Mouse (Mus musculus): ENCODE measurements around the gene Fgfr2. TPM values are rescaled to one million over a fixed set of nuclear protein-coding genes. Genes with fewer than 3 reads are reported as not detected.

Fgfr2 gene
- polyA plus RNA-seq, 1 experiment from 2014 or later: 86.9 TPM

GRCm38 (mm10) chr7:132842455-132842854, 280.7 kb downstream of the Fgfr2 start:
- H3K9me3 ChIP-seq (ENCODE audit: control insufficient read depth, low read length): no peaks in the 10 kb centered on the region
- DNase-seq (ENCODE audit: low spot score) (no peak), ATAC-seq (ENCODE audit: insufficient read depth, low FRiP score, low TSS enrichment) (no peak)
- 90% methylated on average over 1 of the region's 1 CpGs for WGBS
- no peaks in the 10 kb centered on the region for H3K27me3 ChIP-seq (ENCODE audit: control insufficient read depth, insufficient read depth, low read length)
- H3K36me3 ChIP-seq (ENCODE audit: control insufficient read depth, insufficient read depth, low read length): no peaks in the 10 kb centered on the region
- H3K9ac ChIP-seq (ENCODE audit: low read length): no peak overlapping the region
- H3K4me2 ChIP-seq (ENCODE audit: low read depth): no peak overlapping the region
- H3K4me1 ChIP-seq (ENCODE audit: control insufficient read depth, insufficient read depth, low read length): no peaks in the 10 kb centered on the region
- H3K4me3 ChIP-seq (ENCODE audit: low read depth, low read length): no peak overlapping the region
- H3K27ac ChIP-seq (ENCODE audit: low read depth, low read length): no peak overlapping the region

DNA sequence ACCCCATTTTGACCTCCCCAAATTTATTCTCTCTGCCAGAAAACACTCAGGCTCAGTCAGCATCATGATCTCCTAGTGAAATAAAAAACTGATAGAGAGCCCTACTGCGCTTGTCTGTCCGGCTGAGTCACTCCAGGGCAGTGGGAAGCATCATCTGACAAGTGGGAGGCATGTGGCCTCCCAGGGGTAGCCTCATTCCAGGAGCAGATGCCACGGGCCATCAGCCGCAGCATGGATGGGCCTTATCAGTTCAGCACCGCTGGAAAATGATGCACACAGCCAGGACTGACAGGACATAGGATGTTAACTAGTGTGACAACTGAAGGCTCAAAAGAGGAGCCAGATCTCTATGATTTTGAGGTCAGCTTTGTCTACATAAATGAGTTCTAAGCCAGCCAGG, 281.9 kb downstream of the Fgfr2 start:
- no peaks in the 10 kb centered on the region for H3K4me1 ChIP-seq (ENCODE audit: control insufficient read depth, insufficient read depth, low read length)
- H3K27me3 ChIP-seq (ENCODE audit: control insufficient read depth, insufficient read depth, low read length): no peaks in the 10 kb centered on the region
- no peak overlapping the region for H3K4me3 ChIP-seq (ENCODE audit: low read depth, low read length)
- ATAC-seq (ENCODE audit: insufficient read depth, low FRiP score, low TSS enrichment): no peak
- no peaks in the 10 kb centered on the region for H3K9me3 ChIP-seq (ENCODE audit: control insufficient read depth, low read length)
- no peak overlapping the region for H3K4me2 ChIP-seq (ENCODE audit: low read depth)
- 74% methylated on average over 5 of the region's 5 CpGs for WGBS
- no peaks in the 10 kb centered on the region for H3K36me3 ChIP-seq (ENCODE audit: control insufficient read depth, insufficient read depth, low read length)
- H3K9ac ChIP-seq (ENCODE audit: low read length): no peak overlapping the region
- DNase-seq (ENCODE audit: low spot score): no peak
- no peak overlapping the region for H3K27ac ChIP-seq (ENCODE audit: low read depth, low read length)

- no peak for DNase-seq (ENCODE audit: low spot score)
- ATAC-seq (ENCODE audit: insufficient read depth, low FRiP score, low TSS enrichment): no peak
- H3K9ac ChIP-seq (ENCODE audit: low read length): no peak overlapping the region
- peaks cover 3% of the 10 kb centered on the region; the same call in 1 of the 2 replicates for H3K36me3 ChIP-seq (ENCODE audit: control insufficient read depth, insufficient read depth, low read length)
- no peaks in the 10 kb centered on the region for H3K9me3 ChIP-seq (ENCODE audit: control insufficient read depth, low read length)
- WGBS: 87% methylated on average over 4 of the region's 4 CpGs
- no peaks in the 10 kb centered on the region for H3K27me3 ChIP-seq (ENCODE audit: control insufficient read depth, insufficient read depth, low read length)
- no peak overlapping the region for H3K4me3 ChIP-seq (ENCODE audit: low read depth, low read length)
- H3K27ac ChIP-seq (ENCODE audit: low read depth, low read length): no peak overlapping the region
- no peaks in the 10 kb centered on the region for H3K4me1 ChIP-seq (ENCODE audit: control insufficient read depth, insufficient read depth, low read length)
- H3K4me2 ChIP-seq (ENCODE audit: low read depth): no peak overlapping the region
These were observed 292.2 kb downstream of the Fgfr2 start for GRCm38 (mm10) chr7:132830955-132831354.

DNA sequence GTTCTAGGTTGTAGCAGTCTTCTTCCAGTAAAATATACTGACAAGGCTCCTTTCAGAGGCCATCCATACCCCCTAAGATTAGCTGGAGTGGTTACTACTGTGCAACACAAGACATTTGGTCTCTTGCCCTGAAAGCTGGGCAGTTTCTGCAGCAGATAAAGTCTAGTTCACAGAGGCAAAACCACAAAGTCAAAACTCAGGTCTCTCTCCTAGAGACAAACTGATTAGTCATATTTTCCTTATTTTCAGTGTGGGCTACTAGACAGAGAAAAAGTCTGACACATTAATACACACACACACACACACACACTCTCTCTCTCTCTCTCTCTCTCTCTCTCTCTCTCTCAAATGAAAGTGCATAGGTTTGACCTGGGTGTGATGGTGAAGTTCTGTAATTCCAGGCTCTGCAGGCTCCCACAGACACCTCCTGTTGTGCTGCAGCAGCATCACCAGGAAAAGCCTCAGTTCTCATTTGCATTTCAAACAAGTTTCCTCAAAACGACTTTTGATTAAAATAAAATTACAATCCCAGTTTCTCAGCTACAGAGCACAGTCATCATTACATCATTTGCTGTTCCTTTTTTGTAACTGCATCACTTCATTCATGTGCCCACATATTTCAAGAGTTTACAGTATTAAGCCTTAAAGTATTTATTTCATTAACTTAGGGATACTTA, 298.7 kb downstream of the Fgfr2 start:
- no peak for ATAC-seq (ENCODE audit: insufficient read depth, low FRiP score, low TSS enrichment)
- 17% methylated on average over 1 of the region's 1 CpGs for WGBS
- Histone ChIP-seq H3K9ac (ENCODE audit: low read length) (no peak overlapping the region), H3K4me3 (ENCODE audit: low read depth, low read length) (no peak overlapping the region), H3K9me3 (ENCODE audit: control insufficient read depth, low read length) (no peaks in the 10 kb centered on the region), H3K27ac (ENCODE audit: low read depth, low read length) (no peak overlapping the region), H3K36me3 (ENCODE audit: control insufficient read depth, insufficient read depth, low read length) (no peaks in the 10 kb centered on the region), H3K4me2 (ENCODE audit: low read depth) (no peak overlapping the region), H3K4me1 (ENCODE audit: control insufficient read depth, insufficient read depth, low read length) (no peaks in the 10 kb centered on the region), H3K27me3 (ENCODE audit: control insufficient read depth, insufficient read depth, low read length) (no peaks in the 10 kb centered on the region)
- no peak for DNase-seq (ENCODE audit: low spot score)

GRCm38 (mm10) chr7:132823832-132824231, 299.3 kb downstream of the Fgfr2 start:
- Histone ChIP-seq H3K36me3 (ENCODE audit: control insufficient read depth, insufficient read depth, low read length) (no peaks in the 10 kb centered on the region), H3K9ac (ENCODE audit: low read length) (no peak overlapping the region), H3K9me3 (ENCODE audit: control insufficient read depth, low read length) (no peaks in the 10 kb centered on the region), H3K4me1 (ENCODE audit: control insufficient read depth, insufficient read depth, low read length) (no peaks in the 10 kb centered on the region), H3K27ac (ENCODE audit: low read depth, low read length) (no peak overlapping the region), H3K27me3 (ENCODE audit: control insufficient read depth, insufficient read depth, low read length) (no peaks in the 10 kb centered on the region), H3K4me3 (ENCODE audit: low read depth, low read length) (no peak overlapping the region), H3K4me2 (ENCODE audit: low read depth) (no peak overlapping the region)
- ATAC-seq (ENCODE audit: insufficient read depth, low FRiP score, low TSS enrichment): no peak
- no peak for DNase-seq (ENCODE audit: low spot score)

DNA sequence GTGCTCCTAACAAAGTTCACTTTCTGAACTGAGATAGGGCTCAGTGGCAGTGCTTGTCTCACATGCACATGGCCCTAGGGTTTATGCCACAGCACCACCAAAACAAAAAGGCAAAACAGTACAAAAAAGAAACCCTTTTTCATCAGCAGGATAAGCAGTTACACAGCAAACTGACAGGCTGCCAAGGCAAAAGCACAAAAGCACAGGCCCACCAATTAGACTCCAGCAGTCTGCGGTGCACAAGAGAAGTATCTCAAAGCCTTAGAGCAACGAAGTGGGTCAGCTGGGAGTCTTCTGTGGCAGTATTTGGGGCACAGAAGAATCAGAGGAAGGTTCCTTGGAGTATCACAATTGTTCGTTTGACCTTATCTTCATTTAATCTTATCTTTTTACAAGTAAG, 302.5 kb downstream of the Fgfr2 start:
- no peaks in the 10 kb centered on the region for H3K9me3 ChIP-seq (ENCODE audit: control insufficient read depth, low read length)
- no peaks in the 10 kb centered on the region for H3K27me3 ChIP-seq (ENCODE audit: control insufficient read depth, insufficient read depth, low read length)
- ATAC-seq (ENCODE audit: insufficient read depth, low FRiP score, low TSS enrichment) (no peak), DNase-seq (ENCODE audit: low spot score) (no peak)
- 84% methylated on average over 3 of the region's 3 CpGs for WGBS
- no peaks in the 10 kb centered on the region for H3K4me1 ChIP-seq (ENCODE audit: control insufficient read depth, insufficient read depth, low read length)
- H3K4me3 ChIP-seq (ENCODE audit: low read depth, low read length): no peak overlapping the region
- no peaks in the 10 kb centered on the region for H3K36me3 ChIP-seq (ENCODE audit: control insufficient read depth, insufficient read depth, low read length)
- no peak overlapping the region for H3K9ac ChIP-seq (ENCODE audit: low read length)
- H3K27ac ChIP-seq (ENCODE audit: low read depth, low read length): no peak overlapping the region
- no peak overlapping the region for H3K4me2 ChIP-seq (ENCODE audit: low read depth)

GRCm38 (mm10) chr7:132817056-132817455, 306.1 kb downstream of the Fgfr2 start:
- H3K4me2 ChIP-seq (ENCODE audit: low read depth): no peak overlapping the region

DNA sequence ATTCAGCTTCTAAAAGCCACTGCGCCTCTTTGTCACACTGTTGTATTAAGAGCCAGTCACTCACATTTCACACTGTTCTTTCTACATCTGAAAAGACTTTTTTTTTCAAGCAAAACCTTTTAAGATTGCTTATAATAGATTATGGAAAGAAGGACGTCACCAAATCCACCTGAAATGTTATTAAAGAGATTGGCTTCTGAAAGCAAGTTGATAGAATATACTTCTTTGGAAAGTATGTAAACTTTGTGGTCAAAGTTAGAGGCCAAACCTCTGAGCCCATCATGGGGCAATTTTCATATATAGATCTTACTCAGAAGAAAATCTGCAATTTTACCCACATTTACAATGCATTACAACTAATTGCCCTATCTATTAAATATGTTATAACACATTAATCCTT, 306.6 kb downstream of the Fgfr2 start:
- H3K9me3 ChIP-seq (ENCODE audit: control insufficient read depth, low read length): no peaks in the 10 kb centered on the region
- H3K9ac ChIP-seq (ENCODE audit: low read length): no peak overlapping the region
- H3K4me1 ChIP-seq (ENCODE audit: control insufficient read depth, insufficient read depth, low read length): peaks cover 12% of the 10 kb centered on the region
- H3K4me3 ChIP-seq (ENCODE audit: low read depth, low read length): no peak overlapping the region
- ATAC-seq (ENCODE audit: insufficient read depth, low FRiP score, low TSS enrichment) (no peak), DNase-seq (ENCODE audit: low spot score) (no peak)
- H3K36me3 ChIP-seq (ENCODE audit: control insufficient read depth, insufficient read depth, low read length): no peaks in the 10 kb centered on the region
- no peaks in the 10 kb centered on the region for H3K27me3 ChIP-seq (ENCODE audit: control insufficient read depth, insufficient read depth, low read length)
- H3K4me2 ChIP-seq (ENCODE audit: low read depth): no peak overlapping the region
- H3K27ac ChIP-seq (ENCODE audit: low read depth, low read length): no peak overlapping the region
- 61% methylated on average over 2 of the region's 2 CpGs for WGBS

More at GRCm38 (mm10) chr7:132817056-132817455, 306.1 kb downstream of the Fgfr2 start:
- Histone ChIP-seq H3K9ac (ENCODE audit: low read length) (no peak overlapping the region), H3K27ac (ENCODE audit: low read depth, low read length) (no peak overlapping the region), H3K9me3 (ENCODE audit: control insufficient read depth, low read length) (no peaks in the 10 kb centered on the region), H3K4me1 (ENCODE audit: control insufficient read depth, insufficient read depth, low read length) (peaks cover 8% of the 10 kb centered on the region; the same call in 1 of the 2 replicates), H3K27me3 (ENCODE audit: control insufficient read depth, insufficient read depth, low read length) (no peaks in the 10 kb centered on the region), H3K36me3 (ENCODE audit: control insufficient read depth, insufficient read depth, low read length) (no peaks in the 10 kb centered on the region), H3K4me3 (ENCODE audit: low read depth, low read length) (no peak overlapping the region)
- DNase-seq (ENCODE audit: low spot score) (no peak), ATAC-seq (ENCODE audit: insufficient read depth, low FRiP score, low TSS enrichment) (no peak)
- WGBS: 84% methylated on average over 6 of the region's 6 CpGs

- ATAC-seq (ENCODE audit: insufficient read depth, low FRiP score, low TSS enrichment) (no peak), DNase-seq (ENCODE audit: low spot score) (no peak)
- Histone ChIP-seq H3K9me3 (ENCODE audit: control insufficient read depth, low read length) (no peaks in the 10 kb centered on the region), H3K27ac (ENCODE audit: low read depth, low read length) (no peak overlapping the region), H3K36me3 (ENCODE audit: control insufficient read depth, insufficient read depth, low read length) (no peaks in the 10 kb centered on the region), H3K9ac (ENCODE audit: low read length) (no peak overlapping the region), H3K4me2 (ENCODE audit: low read depth) (no peak overlapping the region), H3K4me3 (ENCODE audit: low read depth, low read length) (no peak overlapping the region), H3K27me3 (ENCODE audit: control insufficient read depth, insufficient read depth, low read length) (no peaks in the 10 kb centered on the region), H3K4me1 (ENCODE audit: control insufficient read depth, insufficient read depth, low read length) (peaks cover 20% of the 10 kb centered on the region)
- 54% methylated on average over 5 of the region's 5 CpGs for WGBS
These were observed 308.1 kb downstream of the Fgfr2 start for GRCm38 (mm10) chr7:132815081-132815480.
